Mouse (Mus musculus) myocyte (in vitro differentiated cells): ENCODE measurements at regions not wholly inside any gene's neighbourhood (a gene's known extent, or its start where the extent isn't known, plus 50 kb on each side); places are given as distances from the start of the nearest gene placed in this dataset.

Experiments used
- CEBPB ChIP-seq: IDR thresholded peaks from 2 replicates; pipeline ENCODE4 v1.6.1; 2011; ENCODE audit warnings: mild to moderate bottlenecking, moderate library complexity; ENCODE audit not compliant: poor library complexity, insufficient read depth, severe bottlenecking
- E2F4 ChIP-seq: IDR thresholded peaks from one replicate; pipeline ENCODE4 v1.6.1; 2011; ENCODE audit warnings: mild to moderate bottlenecking, control low read depth, moderate library complexity; ENCODE audit not compliant: insufficient read depth
- MAX ChIP-seq: IDR thresholded peaks from one replicate; pipeline ENCODE4 v1.6.1; 2011; ENCODE audit warnings: low read depth, mild to moderate bottlenecking, control low read depth
- MYOG ChIP-seq, 3 experiments: IDR thresholded peaks; one replicate each; pipeline ENCODE4 v1.6.1; 2011; ENCODE audit warnings: control low read depth in 2 of 3, low read depth in 2 of 3, mild to moderate bottlenecking in 2 of 3; ENCODE audit not compliant: insufficient read length in 2 of 3, control insufficient read depth in 1 of 3, insufficient read depth in 1 of 3
- POLR2A ChIP-seq: IDR thresholded peaks from one replicate; pipeline ENCODE4 v1.6.1; 2011; ENCODE audit warnings: low read depth, mild to moderate bottlenecking, control low read depth, moderate library complexity; ENCODE audit not compliant: insufficient read length
- POLR2AphosphoS2 ChIP-seq: IDR thresholded peaks from one replicate; pipeline ENCODE4 v1.6.1; 2011; ENCODE audit warnings: low read depth, control low read depth; ENCODE audit not compliant: insufficient read length
- REST ChIP-seq: IDR thresholded peaks from one replicate; pipeline ENCODE4 v1.6.1; 2011; ENCODE audit warnings: mild to moderate bottlenecking, control low read depth, moderate library complexity; ENCODE audit not compliant: insufficient read depth, insufficient read length
- TCF12 ChIP-seq: IDR thresholded peaks from one replicate; pipeline ENCODE4 v1.6.1; 2011; ENCODE audit warnings: mild to moderate bottlenecking, control low read depth; ENCODE audit not compliant: poor library complexity, insufficient read depth, severe bottlenecking
- TCF3 ChIP-seq: IDR thresholded peaks from one replicate; pipeline ENCODE4 v1.6.1; 2011; ENCODE audit warnings: low read depth, control low read depth; ENCODE audit not compliant: insufficient read length
- USF1 ChIP-seq: IDR thresholded peaks from one replicate; pipeline ENCODE4 v1.6.1; 2011; ENCODE audit warnings: low read depth, mild to moderate bottlenecking, control low read depth, moderate library complexity

DNA sequence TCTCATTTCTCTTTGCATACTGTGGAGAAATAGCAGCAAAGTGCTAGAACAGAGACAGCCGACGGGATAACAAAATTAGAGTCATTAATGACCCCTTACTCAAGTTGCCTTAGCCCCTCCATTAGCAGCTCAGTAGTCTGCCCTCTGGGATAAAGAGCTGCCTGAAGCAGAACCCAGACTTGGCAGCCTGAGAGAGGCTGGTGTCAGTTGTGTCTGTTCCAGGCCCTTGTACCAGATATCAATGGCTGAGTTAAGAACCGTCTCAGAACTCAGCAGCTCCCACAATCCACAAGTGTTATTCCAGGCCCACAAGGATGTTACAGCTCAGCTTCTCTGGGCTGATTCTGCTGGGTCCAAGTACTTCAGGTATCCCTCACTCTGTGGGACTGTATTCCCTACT lies 109.6 kb upstream of the Topaz1 start:
- TF ChIP-seq POLR2AphosphoS2 (no peak), MAX (no peak), POLR2A (no peak), USF1 (no peak), CEBPB (no peak), MYOG (IDR thresholded peaks at IDR 0.05; ENCODE audit: control insufficient read depth in 1 of 3, insufficient read depth in 1 of 3, insufficient read length in 2 of 3, low read depth in 2 of 3) (no peak), TCF12 (no peak), E2F4 (no peak), REST (no peak), TCF3 (no peak)
